Mouse (Mus musculus) spleen, adult 2 months (tissue): ENCODE results near the gene Card9. TPM values are rescaled to one million over a fixed set of nuclear protein-coding genes. Genes with fewer than 3 reads are reported as not detected.

Experiments used
- DNase-seq, 2 experiments: peaks; one replicate each; pipeline versions ENCODE4 v3.0.0 to v3.0.0-alpha.2; 2012 to 2021; ENCODE audit warnings: low spot score in 2 of 2, low read depth in 1 of 2
- H3K27ac ChIP-seq: fragments of 200-500 bp; 2 replicates; pipeline ENCODE4 v1.5.1; 2012; ENCODE audit warnings: low read length, inconsistent platforms; ENCODE audit not compliant: insufficient read depth
- H3K27me3 ChIP-seq: fragments of 200-500 bp; 2 replicates; pipeline ENCODE4 v1.6.1; 2012; ENCODE audit warnings: mild to moderate bottlenecking, moderate library complexity, low read length, inconsistent platforms; ENCODE audit not compliant: control insufficient read depth, insufficient read depth
- H3K36me3 ChIP-seq: fragments of 200-500 bp; 2 replicates; pipeline ENCODE4 v1.6.1; 2012; ENCODE audit warnings: mild to moderate bottlenecking, low read length, inconsistent platforms; ENCODE audit not compliant: control insufficient read depth, insufficient read depth
- H3K4me1 ChIP-seq: fragments of 200-500 bp; 2 replicates; pipeline ENCODE4 v1.6.1; 2011; ENCODE audit warnings: inconsistent platforms; ENCODE audit not compliant: control insufficient read depth, insufficient read depth, insufficient read length
- H3K4me3 ChIP-seq: fragments of 200-500 bp; 2 replicates; pipeline ENCODE4 v1.5.1; 2011; ENCODE audit warnings: mild to moderate bottlenecking, inconsistent platforms; ENCODE audit not compliant: insufficient read depth, insufficient read length; ENCODE audit errors: extremely low read depth
- CTCF ChIP-seq: fragments of 200-500 bp; IDR thresholded peaks from 2 replicates; pipeline ENCODE4 v1.5.1; 2011; ENCODE audit warnings: mild to moderate bottlenecking, inconsistent platforms; ENCODE audit not compliant: insufficient read depth, insufficient read length, insufficient replicate concordance; ENCODE audit errors: extremely low read depth
- POLR2A ChIP-seq: fragments of 200-500 bp; IDR thresholded peaks from 2 replicates; pipeline ENCODE4 v1.6.1; 2011; ENCODE audit warnings: low read depth, low read length, inconsistent platforms
- WGBS: fragments of 180-500 bp; shearing (Covaris S2); methylation state at CpG from one replicate; pipeline ENCODE4 v1.1.7; 2018; 5-methylcytosine and 5-hydroxymethylcytosine counted together
- polyA plus RNA-seq: library from polyadenylated mRNA; depleted of rRNA; stranded (reverse); fragments of >200 nt; gene quantifications from 2 replicates; pipeline ENCODE4 v1.2.3, GENCODE M21; 2012

Gene Card9
- polyA plus RNA-seq, 1 experiment: 11.9 TPM

DNA sequence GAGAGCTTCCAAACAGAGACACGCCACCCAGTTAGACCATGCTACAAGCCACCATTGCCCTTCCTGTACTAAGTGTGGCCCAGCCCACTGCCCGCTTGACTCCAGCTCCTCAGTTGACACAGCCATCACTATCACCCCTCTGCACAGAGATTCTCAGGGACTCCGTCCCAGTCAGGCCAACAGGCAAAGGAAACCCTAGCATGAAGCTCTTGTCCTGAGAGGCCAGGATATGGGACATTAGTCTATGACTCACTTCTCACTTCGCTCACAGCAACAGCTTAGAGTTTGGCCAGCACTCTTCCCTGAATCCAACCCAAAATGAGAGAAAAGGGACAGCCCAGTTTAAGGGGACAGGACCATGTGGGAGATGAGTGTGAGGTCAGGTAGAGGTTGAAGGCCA, 6.3 kb downstream of the Card9 start:
- H3K4me3 ChIP-seq: no peak overlapping the region
- WGBS: 94% methylated on average over 4 of the region's 4 CpGs
- peaks cover 12% of the 10 kb centered on the region for H3K4me1 ChIP-seq
- H3K36me3 ChIP-seq: peaks cover 1% of the 10 kb centered on the region; the same call in 1 of the 2 replicates
- DNase-seq: no peak
- H3K27me3 ChIP-seq: no peaks in the 10 kb centered on the region
- H3K27ac ChIP-seq: no peak overlapping the region
- TF ChIP-seq CTCF (no peak), POLR2A (no peak)

DNA sequence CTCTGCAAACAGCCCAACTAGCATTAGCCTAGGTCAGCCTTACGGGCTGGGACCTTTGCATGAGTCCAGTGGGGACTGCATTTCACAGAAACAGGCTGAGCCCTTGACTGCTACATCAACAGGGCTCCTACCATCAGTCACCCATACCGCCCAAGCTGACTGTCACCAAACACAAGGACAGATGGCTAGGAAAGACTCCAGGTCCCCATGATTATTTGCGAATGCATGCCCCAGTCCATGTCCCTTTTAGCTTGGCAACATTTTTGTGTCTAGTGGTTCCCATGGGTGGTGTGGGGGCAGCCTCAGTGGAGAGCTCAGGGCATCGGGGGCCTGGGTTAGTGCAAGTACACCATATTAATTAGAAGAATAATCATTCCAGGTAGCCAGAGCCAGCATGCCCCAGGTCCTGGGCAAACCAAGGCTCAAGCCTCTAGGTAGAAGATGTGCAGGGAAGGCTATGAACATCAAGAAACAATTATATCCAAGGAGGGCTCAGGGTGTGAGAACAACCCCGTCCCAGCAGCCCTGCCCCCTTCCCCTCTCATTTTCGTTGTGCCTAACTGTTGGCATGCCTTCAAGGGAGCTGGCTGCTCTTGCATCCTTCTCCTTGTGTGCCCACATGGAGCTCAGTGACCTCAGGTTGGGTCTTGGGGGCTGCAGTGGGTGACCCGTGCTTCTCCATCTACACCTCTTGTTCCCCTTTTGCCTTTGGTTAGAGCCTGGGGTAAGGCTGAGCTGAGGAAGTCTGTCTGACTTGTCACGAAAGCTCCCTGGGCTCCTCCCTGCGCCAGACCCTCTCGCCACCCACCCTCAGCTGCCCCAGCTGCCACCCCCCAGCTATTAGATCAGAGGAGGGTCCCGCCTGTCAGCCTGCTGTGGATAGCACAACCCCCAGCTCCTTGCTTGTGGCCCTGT, 7.4 kb downstream of the Card9 start:
- 80% methylated on average over 11 of the region's 11 CpGs for WGBS

DNA sequence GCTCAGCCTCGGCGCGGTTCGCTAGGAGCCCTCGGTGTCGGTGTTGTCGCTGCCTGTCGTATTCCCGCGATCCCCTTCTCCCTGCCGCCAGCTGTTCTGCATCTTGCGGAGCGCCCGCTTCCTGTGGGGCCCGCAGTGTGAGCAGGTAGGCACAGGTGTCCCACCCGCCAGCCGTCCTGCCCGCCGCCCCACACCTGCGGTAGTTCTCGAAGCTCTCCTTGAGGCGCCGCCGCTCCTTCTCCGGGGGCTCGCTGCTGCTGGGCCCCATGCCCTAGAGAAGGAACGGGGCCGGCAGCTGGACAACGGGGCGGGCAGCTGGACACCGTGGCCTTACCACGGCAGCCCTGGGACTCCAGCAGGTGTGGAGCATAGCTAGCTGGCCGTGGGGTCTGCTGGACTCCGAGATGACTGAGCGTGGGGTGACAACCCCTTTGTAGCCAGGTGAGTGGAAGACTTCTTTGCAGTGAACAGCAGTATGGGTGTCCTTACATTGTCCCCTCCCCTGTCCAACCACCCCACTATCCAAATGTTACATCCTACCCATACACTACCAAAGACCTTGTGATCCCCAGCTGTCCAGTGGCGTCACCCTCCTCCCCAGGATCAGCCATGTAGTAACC, 8.3 kb downstream of the Card9 start:
- WGBS: 5% methylated on average over 36 of the region's 36 CpGs
- peak overlapping the region; percentile 56 for H3K27ac ChIP-seq

More for the DNA sequence above, 7.4 kb downstream of the Card9 start:
- Histone ChIP-seq H3K36me3 (peaks cover 3% of the 10 kb centered on the region; the same call in 1 of the 2 replicates), H3K27ac (no peak overlapping the region), H3K4me3 (no peak overlapping the region), H3K27me3 (no peaks in the 10 kb centered on the region), H3K4me1 (peaks cover 12% of the 10 kb centered on the region)
- TF ChIP-seq CTCF (no peak), POLR2A (no peak)
- no peak for DNase-seq

DNA sequence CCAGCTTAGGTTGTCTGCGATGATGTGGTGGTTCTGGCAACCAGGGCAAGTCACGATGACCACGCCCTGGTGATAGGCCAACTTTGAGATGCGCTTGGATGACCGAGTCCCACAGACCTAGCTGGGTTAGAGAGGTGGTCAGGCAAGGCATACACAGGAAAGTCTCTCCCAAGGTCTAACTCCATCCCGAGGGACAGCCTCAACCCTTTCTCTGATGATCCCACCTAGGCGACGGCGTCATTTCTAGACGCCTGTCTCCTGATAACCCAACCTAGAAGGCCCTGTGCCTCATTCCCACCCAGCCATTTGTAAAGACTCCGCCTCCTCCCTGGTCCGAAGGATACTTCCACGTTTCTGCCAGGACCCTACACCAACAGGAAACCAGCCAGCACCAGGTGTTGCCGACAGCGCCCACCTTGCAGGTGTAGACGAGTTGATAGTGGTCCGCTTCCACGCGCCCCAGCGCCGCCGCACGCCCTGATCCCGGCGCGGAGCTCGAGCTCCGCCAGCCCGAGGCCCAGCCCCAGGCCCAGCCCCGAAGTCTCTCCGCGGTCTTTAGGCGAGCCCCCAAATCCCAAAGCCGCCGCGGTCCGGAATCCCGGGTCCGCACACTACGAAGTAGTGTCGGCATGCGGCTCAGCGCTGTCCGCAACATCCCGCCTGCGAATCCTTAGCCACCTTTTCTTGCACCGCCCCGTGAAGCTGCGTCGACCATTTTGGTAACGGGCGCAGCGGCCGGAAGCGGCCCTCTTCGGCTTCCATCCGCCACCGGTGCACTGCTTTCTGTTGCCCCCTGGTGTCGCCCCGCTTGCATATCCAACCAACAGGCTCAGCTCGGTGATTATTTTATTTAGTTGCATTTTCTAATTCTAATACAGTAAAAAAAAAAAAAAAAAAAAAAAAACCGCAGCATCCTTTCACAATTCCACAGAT, 9.1 kb downstream of the Card9 start, which contains the start of gene Dnlz:
Gene Dnlz (minus strand): TSS at position 753 of the 933 bp plus-strand sequence.
- peak; percentile 56; the same call in 1 of the 2 replicates for TF ChIP-seq CTCF
- TF ChIP-seq POLR2A: no peak
- Histone ChIP-seq H3K4me1 (peaks cover 12% of the 10 kb centered on the region), H3K27me3 (no peaks in the 10 kb centered on the region), H3K27ac (peak within 1 kb of the TSS; percentile 70), H3K36me3 (peaks cover 3% of the 10 kb centered on the region; the same call in 1 of the 2 replicates), H3K4me3 (peak within 1 kb of the TSS; percentile 89)
- peak; percentile 84 to 93 for DNase-seq
- WGBS: 2% methylated on average over 62 of the region's 62 CpGs

More for the DNA sequence above, 8.3 kb downstream of the Card9 start:
- H3K4me1 ChIP-seq: peaks cover 12% of the 10 kb centered on the region
- no peak for TF ChIP-seq POLR2A
- TF ChIP-seq CTCF: no peak
- no peak for DNase-seq
- H3K36me3 ChIP-seq: peaks cover 3% of the 10 kb centered on the region; the same call in 1 of the 2 replicates
- H3K27me3 ChIP-seq: no peaks in the 10 kb centered on the region
- peak overlapping the region; percentile 89 for H3K4me3 ChIP-seq

DNA sequence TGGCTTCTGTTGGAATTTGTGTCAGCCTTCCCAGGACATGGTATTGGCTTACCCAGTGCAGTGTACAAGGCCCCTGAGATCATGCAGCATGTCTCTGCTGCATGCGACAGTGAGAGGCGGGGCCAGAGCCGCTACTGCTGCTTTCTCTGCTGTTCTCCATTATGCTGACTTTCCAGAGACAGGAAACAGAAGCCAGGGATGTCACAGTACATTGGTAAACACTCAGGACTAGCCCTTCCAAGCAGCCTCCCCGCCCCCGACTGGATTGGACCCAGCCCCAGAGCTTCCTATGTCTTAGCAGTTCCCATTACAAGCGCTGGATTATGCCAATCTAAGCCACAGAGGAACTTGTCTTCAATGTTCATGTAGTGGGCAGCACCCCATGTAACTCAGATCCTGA, 12.5 kb downstream of the Card9 start:
- peaks cover 12% of the 10 kb centered on the region for H3K4me1 ChIP-seq
- 79% methylated on average over 6 of the region's 6 CpGs for WGBS
- H3K36me3 ChIP-seq: peaks cover 3% of the 10 kb centered on the region; the same call in 1 of the 2 replicates

More for the DNA sequence above, 12.5 kb downstream of the Card9 start:
- no peak overlapping the region for H3K4me3 ChIP-seq
- TF ChIP-seq POLR2A: no peak
- TF ChIP-seq CTCF: no peak
- H3K27ac ChIP-seq: no peak overlapping the region
- no peak for DNase-seq
- H3K27me3 ChIP-seq: no peaks in the 10 kb centered on the region
